Mouse (Mus musculus) megakaryocyte, embryonic 14.5 days (primary cell): ENCODE results near the gene Large1.

ENCODE experiments used
- FLI1 ChIP-seq: IDR thresholded peaks from 2 replicates; pipeline ENCODE4 v1.6.1; 2012; ENCODE audit warnings: low read length, inconsistent platforms, mixed read lengths
- GATA1 ChIP-seq: IDR thresholded peaks from 3 replicates; pipeline ENCODE4 v1.6.1; 2012; ENCODE audit warnings: mixed read lengths, low read length, inconsistent platforms, borderline replicate concordance

GRCm38 (mm10) chr8:73242066-73242465, 111.3 kb downstream of the Large1 start:
- TF ChIP-seq GATA1 (no peak), FLI1 (no peak)
